Mouse (Mus musculus) myocyte (in vitro differentiated cells): Measurements from ENCODE around the gene Trim9. TPM values are rescaled to one million over a fixed set of nuclear protein-coding genes. Genes with fewer than 3 reads are reported as not detected.

Experiments
- H3K27me3 ChIP-seq: one replicate; pipeline ENCODE4 v1.6.1; 2011; ENCODE audit not compliant: control insufficient read depth, insufficient read depth, insufficient read length
- H3K36me3 ChIP-seq: one replicate; pipeline ENCODE4 v1.6.1; 2011; ENCODE audit not compliant: control insufficient read depth, insufficient read depth
- H3K4me2 ChIP-seq: one replicate; pipeline ENCODE4 v1.6.1; 2011; ENCODE audit warnings: low read depth, control low read depth
- H3K4me3 ChIP-seq: one replicate; pipeline ENCODE4 v1.5.1; 2011; ENCODE audit warnings: mild to moderate bottlenecking, control low read depth, moderate library complexity
- H3K79me2 ChIP-seq: one replicate; pipeline ENCODE4 v1.6.1; 2011; ENCODE audit not compliant: control insufficient read depth, insufficient read depth
- H3ac ChIP-seq: one replicate; pipeline ENCODE4 v1.6.1; 2011; ENCODE audit not compliant: control insufficient read depth, insufficient read length
- CEBPB ChIP-seq: IDR thresholded peaks from 2 replicates; pipeline ENCODE4 v1.6.1; 2011; ENCODE audit warnings: mild to moderate bottlenecking, moderate library complexity; ENCODE audit not compliant: poor library complexity, insufficient read depth, severe bottlenecking
- E2F4 ChIP-seq: IDR thresholded peaks from one replicate; pipeline ENCODE4 v1.6.1; 2011; ENCODE audit warnings: mild to moderate bottlenecking, control low read depth, moderate library complexity; ENCODE audit not compliant: insufficient read depth
- MAX ChIP-seq: IDR thresholded peaks from one replicate; pipeline ENCODE4 v1.6.1; 2011; ENCODE audit warnings: low read depth, mild to moderate bottlenecking, control low read depth
- MYOD1 ChIP-seq, 3 experiments: IDR thresholded peaks; one replicate each; pipeline ENCODE4 v1.6.1; 2011; ENCODE audit warnings: control low read depth in 2 of 3, low read depth in 2 of 3, mild to moderate bottlenecking in 2 of 3, moderate library complexity in 1 of 3; ENCODE audit not compliant: insufficient read length in 2 of 3, control insufficient read depth in 1 of 3
- MYOG ChIP-seq, 3 experiments: IDR thresholded peaks; one replicate each; pipeline ENCODE4 v1.6.1; 2011; ENCODE audit warnings: control low read depth in 2 of 3, low read depth in 2 of 3, mild to moderate bottlenecking in 2 of 3; ENCODE audit not compliant: insufficient read length in 2 of 3, control insufficient read depth in 1 of 3, insufficient read depth in 1 of 3
- POLR2A ChIP-seq: IDR thresholded peaks from one replicate; pipeline ENCODE4 v1.6.1; 2011; ENCODE audit warnings: low read depth, mild to moderate bottlenecking, control low read depth, moderate library complexity; ENCODE audit not compliant: insufficient read length
- POLR2AphosphoS2 ChIP-seq: IDR thresholded peaks from one replicate; pipeline ENCODE4 v1.6.1; 2011; ENCODE audit warnings: low read depth, control low read depth; ENCODE audit not compliant: insufficient read length
- REST ChIP-seq: IDR thresholded peaks from one replicate; pipeline ENCODE4 v1.6.1; 2011; ENCODE audit warnings: mild to moderate bottlenecking, control low read depth, moderate library complexity; ENCODE audit not compliant: insufficient read depth, insufficient read length
- SRF ChIP-seq: IDR thresholded peaks from one replicate; pipeline ENCODE4 v1.6.1; 2011; ENCODE audit warnings: low read depth; ENCODE audit not compliant: control insufficient read depth, insufficient read length
- TCF12 ChIP-seq: IDR thresholded peaks from one replicate; pipeline ENCODE4 v1.6.1; 2011; ENCODE audit warnings: mild to moderate bottlenecking, control low read depth; ENCODE audit not compliant: poor library complexity, insufficient read depth, severe bottlenecking
- TCF3 ChIP-seq: IDR thresholded peaks from one replicate; pipeline ENCODE4 v1.6.1; 2011; ENCODE audit warnings: low read depth, control low read depth; ENCODE audit not compliant: insufficient read length
- USF1 ChIP-seq: IDR thresholded peaks from one replicate; pipeline ENCODE4 v1.6.1; 2011; ENCODE audit warnings: low read depth, mild to moderate bottlenecking, control low read depth, moderate library complexity
- polyA plus RNA-seq: library from polyadenylated mRNA; unstranded; fragments of >200 nt; fragmentation: generic; extraction: Trizol; gene quantifications from one replicate; pipeline ENCODE4 v1.2.1, GENCODE M21; 2012; ENCODE audit warnings: missing spikeins

Gene Trim9
- polyA plus RNA-seq, 1 experiment: not detected

GRCm38 (mm10) chr12:70316147-70316546 lies 31.3 kb downstream of the Trim9 start:
- Histone ChIP-seq H3K79me2 (no peaks in the 10 kb centered on the region), H3K4me2 (no peak overlapping the region), H3K36me3 (no peaks in the 10 kb centered on the region), H3K27me3 (peaks cover 23% of the 10 kb centered on the region), H3K4me3 (no peak overlapping the region), H3ac (no peak overlapping the region)
- TF ChIP-seq POLR2AphosphoS2: no peak
- TF ChIP-seq USF1: no peak
- no peak for TF ChIP-seq REST
- no peak for TF ChIP-seq MYOG (IDR thresholded peaks at IDR 0.05; ENCODE audit: control insufficient read depth in 1 of 3, insufficient read depth in 1 of 3, insufficient read length in 2 of 3, low read depth in 2 of 3)
- TF ChIP-seq SRF: no peak
- TF ChIP-seq POLR2A: no peak
- TF ChIP-seq TCF12: no peak
- TF ChIP-seq MYOD1 (IDR thresholded peaks at IDR 0.05; ENCODE audit: control insufficient read depth in 1 of 3, insufficient read length in 2 of 3, low read depth in 2 of 3): no peak
- TF ChIP-seq CEBPB: no peak
- TF ChIP-seq E2F4: no peak
- TF ChIP-seq MAX: no peak
- no peak for TF ChIP-seq TCF3

- H3ac ChIP-seq: no peak overlapping the region
- no peaks in the 10 kb centered on the region for H3K79me2 ChIP-seq
- peaks cover 25% of the 10 kb centered on the region for H3K27me3 ChIP-seq
- H3K36me3 ChIP-seq: no peaks in the 10 kb centered on the region
- no peak overlapping the region for H3K4me2 ChIP-seq
- no peak overlapping the region for H3K4me3 ChIP-seq
- TF ChIP-seq MAX (no peak), TCF3 (no peak)
These were observed 39.5 kb downstream of the Trim9 start for GRCm38 (mm10) chr12:70307881-70308280.

GRCm38 (mm10) chr12:70307062-70307461 lies 40.4 kb downstream of the Trim9 start:
- TF ChIP-seq POLR2A (no peak), MYOD1 (IDR thresholded peaks at IDR 0.05; ENCODE audit: control insufficient read depth in 1 of 3, insufficient read length in 2 of 3, low read depth in 2 of 3) (no peak), MYOG (IDR thresholded peaks at IDR 0.05; ENCODE audit: control insufficient read depth in 1 of 3, insufficient read depth in 1 of 3, insufficient read length in 2 of 3, low read depth in 2 of 3) (no peak), TCF12 (no peak), TCF3 (no peak), CEBPB (no peak), E2F4 (no peak), POLR2AphosphoS2 (no peak), SRF (no peak), USF1 (no peak)
- Histone ChIP-seq H3K4me2 (no peak overlapping the region), H3K4me3 (no peak overlapping the region), H3ac (no peak overlapping the region), H3K36me3 (no peaks in the 10 kb centered on the region), H3K27me3 (peaks cover 25% of the 10 kb centered on the region), H3K79me2 (no peaks in the 10 kb centered on the region)

GRCm38 (mm10) chr12:70304014-70304413 lies 43.4 kb downstream of the Trim9 start:
- no peak overlapping the region for H3K4me3 ChIP-seq
- H3K36me3 ChIP-seq: no peaks in the 10 kb centered on the region
- H3ac ChIP-seq: no peak overlapping the region
- H3K27me3 ChIP-seq: peaks cover 17% of the 10 kb centered on the region
- no peaks in the 10 kb centered on the region for H3K79me2 ChIP-seq
- no peak overlapping the region for H3K4me2 ChIP-seq
- TF ChIP-seq CEBPB: no peak
- no peak for TF ChIP-seq TCF12
- TF ChIP-seq POLR2AphosphoS2: no peak
- TF ChIP-seq TCF3: no peak
- TF ChIP-seq MAX: no peak
- TF ChIP-seq REST: no peak
- no peak for TF ChIP-seq MYOD1 (IDR thresholded peaks at IDR 0.05; ENCODE audit: control insufficient read depth in 1 of 3, insufficient read length in 2 of 3, low read depth in 2 of 3)
- no peak for TF ChIP-seq POLR2A
- TF ChIP-seq E2F4: no peak
- TF ChIP-seq MYOG (IDR thresholded peaks at IDR 0.05; ENCODE audit: control insufficient read depth in 1 of 3, insufficient read depth in 1 of 3, insufficient read length in 2 of 3, low read depth in 2 of 3): no peak
- TF ChIP-seq USF1: no peak
- TF ChIP-seq SRF: no peak

GRCm38 (mm10) chr12:70303525-70303924 lies 43.9 kb downstream of the Trim9 start:
- Histone ChIP-seq H3K27me3 (peaks cover 17% of the 10 kb centered on the region), H3K36me3 (no peaks in the 10 kb centered on the region), H3K4me2 (no peak overlapping the region), H3ac (no peak overlapping the region), H3K4me3 (no peak overlapping the region), H3K79me2 (no peaks in the 10 kb centered on the region)
- no peak for TF ChIP-seq POLR2AphosphoS2
- no peak for TF ChIP-seq POLR2A
- TF ChIP-seq CEBPB: no peak
- no peak for TF ChIP-seq USF1
- no peak for TF ChIP-seq MAX
- no peak for TF ChIP-seq MYOD1 (IDR thresholded peaks at IDR 0.05; ENCODE audit: control insufficient read depth in 1 of 3, insufficient read length in 2 of 3, low read depth in 2 of 3)
- no peak for TF ChIP-seq TCF3
- TF ChIP-seq MYOG (IDR thresholded peaks at IDR 0.05; ENCODE audit: control insufficient read depth in 1 of 3, insufficient read depth in 1 of 3, insufficient read length in 2 of 3, low read depth in 2 of 3): no peak
- no peak for TF ChIP-seq SRF
- no peak for TF ChIP-seq TCF12
- TF ChIP-seq REST: no peak
- no peak for TF ChIP-seq E2F4
